Mouse (Mus musculus) liver, embryonic 16.5 days (tissue): ENCODE measurements around the gene Bcl2l13. TPM values are rescaled to one million over a fixed set of nuclear protein-coding genes. Genes with fewer than 3 reads are reported as not detected.
"Not testable (repeated sequence)": the region's sequence is repeated elsewhere in the genome, so short reads cannot be mapped to it uniquely, and the experiment has no call there.

Experiments used
- ATAC-seq: fragments of 200-750 bp; cut with Nextera tagmentation; 2 replicates; pipeline ENCODE4 v1.8.0; 2017; ENCODE audit warnings: low read depth, mild to moderate bottlenecking, moderate number of reproducible peaks, moderate library complexity
- H3K27ac ChIP-seq: fragments of 300-500 bp; sonication (generic); 2 replicates; pipeline ENCODE4 v1.5.1; 2014; ENCODE audit warnings: mild to moderate bottlenecking, low read length
- H3K27me3 ChIP-seq: fragments of 300-500 bp; sonication (generic); 2 replicates; pipeline ENCODE4 v1.6.1; 2014; ENCODE audit warnings: low read depth, low read length, mixed read lengths; ENCODE audit not compliant: control insufficient read depth, insufficient read depth
- H3K36me3 ChIP-seq: fragments of 300-500 bp; sonication (generic); 2 replicates; pipeline ENCODE4 v1.6.1; 2014; ENCODE audit warnings: mild to moderate bottlenecking; ENCODE audit not compliant: control insufficient read depth, insufficient read depth
- H3K4me1 ChIP-seq: fragments of 300-500 bp; sonication (generic); 2 replicates; pipeline ENCODE4 v1.6.1; 2014; ENCODE audit warnings: low read depth, low read length, mixed read lengths; ENCODE audit not compliant: control insufficient read depth
- H3K4me2 ChIP-seq: fragments of 300-500 bp; sonication (generic); 2 replicates; pipeline ENCODE4 v1.6.1; 2014; ENCODE audit warnings: low read depth, low read length, mixed read lengths
- H3K4me3 ChIP-seq: fragments of 300-500 bp; sonication (generic); 2 replicates; pipeline ENCODE4 v1.5.1; 2014; ENCODE audit warnings: low read depth, mild to moderate bottlenecking, low read length
- H3K9ac ChIP-seq: fragments of 300-500 bp; sonication (generic); 2 replicates; pipeline ENCODE4 v1.6.1; 2014; ENCODE audit warnings: low read depth, low read length
- H3K9me3 ChIP-seq: fragments of 300-500 bp; sonication (generic); replicated peaks from 2 replicates; pipeline ENCODE4 v1.6.1; 2016; ENCODE audit warnings: low read length; ENCODE audit not compliant: control insufficient read depth
- WGBS: fragments of 180-500 bp; shearing (Covaris S2); extraction: QIAGEN DNeasy Blood & Tissue Kit; methylation state at CpG from one replicate; pipeline ENCODE4 v1.1.7; 2014; ENCODE audit not compliant: insufficient replicate concordance; 5-methylcytosine and 5-hydroxymethylcytosine counted together
- polyA plus RNA-seq: library from polyadenylated mRNA; unstranded; fragments of >200 nt; fragmentation: Nextera tagmentation; extraction: Ambion mirVana; gene quantifications from 2 replicates; pipeline ENCODE4 v1.2.1, GENCODE M21; 2015

Bcl2l13 gene
- polyA plus RNA-seq, 1 experiment from 2014 or later: 34.7 TPM

DNA sequence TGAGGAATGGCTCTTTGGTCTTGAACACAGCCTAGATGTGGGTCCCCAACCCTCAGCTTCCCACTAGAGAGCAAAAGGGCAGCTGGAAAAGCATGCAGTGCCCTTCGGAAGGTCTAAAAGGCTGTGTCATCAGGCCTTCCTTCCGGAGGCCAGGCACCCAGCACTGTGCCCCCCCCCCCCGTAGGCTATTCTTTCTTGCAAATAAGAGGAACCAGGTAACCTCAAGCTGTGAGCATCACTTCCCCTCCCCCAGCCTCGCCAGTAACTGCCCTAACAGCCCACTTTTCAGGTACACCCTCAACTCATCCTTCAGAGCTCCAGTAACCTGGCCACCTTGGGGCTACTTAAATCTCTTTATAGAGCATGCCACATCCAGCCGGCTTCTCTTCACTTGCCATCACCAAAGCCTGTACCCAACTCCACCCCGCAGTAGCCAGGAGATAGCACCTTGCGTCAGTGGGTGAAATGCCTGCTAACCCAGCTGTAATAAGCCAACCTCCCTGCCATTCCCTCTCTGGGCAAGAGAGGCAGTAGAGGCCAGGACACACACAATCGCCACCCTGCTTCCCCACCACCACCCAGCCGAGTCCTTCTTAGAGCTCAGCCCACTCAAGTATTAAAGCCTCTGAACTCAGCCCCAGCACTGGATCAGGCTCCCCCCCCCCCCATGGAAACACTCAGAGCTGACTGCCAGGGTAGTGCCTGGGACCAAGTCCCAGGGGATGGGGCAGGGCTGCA is 79.1 kb downstream of the Bcl2l13 start:
- H3K36me3 ChIP-seq: no peaks in the 10 kb centered on the region
- peak overlapping the region; percentile 66 for H3K9ac ChIP-seq
- no peaks in the 10 kb centered on the region for H3K27me3 ChIP-seq
- H3K9me3 ChIP-seq: no peaks in the 10 kb centered on the region
- ATAC-seq: peak; percentile 70
- peak overlapping the region; percentile 70 for H3K4me3 ChIP-seq
- H3K4me1 ChIP-seq: peaks cover 59% of the 10 kb centered on the region
- peak overlapping the region; percentile 97 for H3K4me2 ChIP-seq
- H3K27ac ChIP-seq: peak overlapping the region; percentile 86
- 8% methylated on average over 9 of the region's 9 CpGs for WGBS

DNA sequence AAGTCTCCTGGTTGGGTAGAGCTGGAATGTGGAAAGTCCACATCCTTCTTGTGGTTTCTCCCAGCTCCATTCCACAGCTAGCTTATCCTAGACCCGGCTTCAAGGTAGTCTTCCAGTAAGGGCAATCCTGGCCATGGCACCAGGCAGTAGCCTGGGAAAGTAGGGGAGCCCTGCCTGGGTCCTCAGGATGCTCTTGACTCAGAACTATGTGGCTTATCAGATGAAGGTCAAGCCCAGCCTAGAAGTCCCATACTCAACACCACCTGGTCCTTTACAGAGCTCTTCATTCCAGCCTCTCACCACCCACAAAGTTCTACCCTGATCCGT is 79.6 kb downstream of the Bcl2l13 start:
- Histone ChIP-seq H3K27ac (peak overlapping the region; percentile 86), H3K27me3 (no peaks in the 10 kb centered on the region), H3K9ac (peak overlapping the region; percentile 66), H3K4me3 (peak overlapping the region; percentile 70), H3K4me1 (peaks cover 59% of the 10 kb centered on the region), H3K9me3 (no peaks in the 10 kb centered on the region), H3K4me2 (peak overlapping the region; percentile 97), H3K36me3 (no peaks in the 10 kb centered on the region)
- WGBS: 8% methylated on average over 2 of the region's 2 CpGs
- ATAC-seq: no peak

DNA sequence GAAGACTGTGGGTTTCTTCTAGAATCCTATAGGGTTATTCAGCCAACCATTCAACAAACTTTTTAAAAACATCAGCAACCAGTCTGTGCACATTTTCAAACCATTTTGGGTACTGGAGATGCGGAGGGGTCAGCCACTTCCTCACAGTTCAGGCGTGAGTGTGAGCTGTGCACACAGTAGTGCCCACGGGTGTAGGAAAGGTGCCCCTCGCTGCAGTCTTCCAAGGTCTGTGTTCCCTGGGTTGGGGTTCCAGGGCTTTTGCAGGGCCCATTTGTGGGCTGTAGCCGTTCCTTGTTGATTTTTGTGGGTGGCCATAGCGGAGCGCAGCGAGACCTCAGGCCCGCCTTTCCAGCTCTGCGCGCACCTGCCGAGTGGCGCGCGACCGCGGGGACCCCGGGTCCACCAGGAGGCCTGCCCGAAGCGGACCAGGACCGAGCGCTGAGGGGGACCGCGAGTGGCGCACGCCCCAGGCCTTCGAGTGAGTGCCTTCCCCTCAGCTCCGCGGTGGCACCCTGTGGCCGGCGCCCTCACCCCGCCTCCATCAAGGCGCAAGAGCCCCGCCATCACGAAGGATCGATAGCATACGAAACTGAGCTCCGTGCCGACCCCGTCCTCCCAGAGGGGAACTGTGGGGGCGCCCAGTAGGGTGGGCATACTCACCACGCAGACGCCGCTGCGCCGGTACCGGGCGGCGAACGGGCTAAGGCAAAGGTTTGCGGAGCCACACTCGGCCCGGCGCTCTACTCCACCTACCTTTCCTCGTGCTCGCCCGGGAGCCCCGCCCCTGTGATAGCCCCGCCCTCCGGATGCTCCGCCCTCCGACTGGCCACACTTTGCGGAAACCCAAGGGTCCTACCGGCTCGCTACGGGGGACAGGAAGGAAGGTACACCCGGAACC is 80.3 kb downstream of the Bcl2l13 start, which contains the start of gene Bid:
Bid (minus strand) TSS at position 780 of the 898 bp plus-strand sequence.
- Histone ChIP-seq H3K9me3 (no peaks in the 10 kb centered on the region), H3K4me1 (peaks cover 54% of the 10 kb centered on the region), H3K27me3 (no peaks in the 10 kb centered on the region), H3K4me2 (peak within 1 kb of the TSS; percentile 97), H3K36me3 (no peaks in the 10 kb centered on the region), H3K9ac (peak within 1 kb of the TSS; percentile 66), H3K27ac (peak within 1 kb of the TSS; percentile 58), H3K4me3 (peak within 1 kb of the TSS; percentile 70)
- ATAC-seq: peak; percentile 81
- WGBS: under 1% methylated on average over 66 of the region's 67 CpGs

DNA sequence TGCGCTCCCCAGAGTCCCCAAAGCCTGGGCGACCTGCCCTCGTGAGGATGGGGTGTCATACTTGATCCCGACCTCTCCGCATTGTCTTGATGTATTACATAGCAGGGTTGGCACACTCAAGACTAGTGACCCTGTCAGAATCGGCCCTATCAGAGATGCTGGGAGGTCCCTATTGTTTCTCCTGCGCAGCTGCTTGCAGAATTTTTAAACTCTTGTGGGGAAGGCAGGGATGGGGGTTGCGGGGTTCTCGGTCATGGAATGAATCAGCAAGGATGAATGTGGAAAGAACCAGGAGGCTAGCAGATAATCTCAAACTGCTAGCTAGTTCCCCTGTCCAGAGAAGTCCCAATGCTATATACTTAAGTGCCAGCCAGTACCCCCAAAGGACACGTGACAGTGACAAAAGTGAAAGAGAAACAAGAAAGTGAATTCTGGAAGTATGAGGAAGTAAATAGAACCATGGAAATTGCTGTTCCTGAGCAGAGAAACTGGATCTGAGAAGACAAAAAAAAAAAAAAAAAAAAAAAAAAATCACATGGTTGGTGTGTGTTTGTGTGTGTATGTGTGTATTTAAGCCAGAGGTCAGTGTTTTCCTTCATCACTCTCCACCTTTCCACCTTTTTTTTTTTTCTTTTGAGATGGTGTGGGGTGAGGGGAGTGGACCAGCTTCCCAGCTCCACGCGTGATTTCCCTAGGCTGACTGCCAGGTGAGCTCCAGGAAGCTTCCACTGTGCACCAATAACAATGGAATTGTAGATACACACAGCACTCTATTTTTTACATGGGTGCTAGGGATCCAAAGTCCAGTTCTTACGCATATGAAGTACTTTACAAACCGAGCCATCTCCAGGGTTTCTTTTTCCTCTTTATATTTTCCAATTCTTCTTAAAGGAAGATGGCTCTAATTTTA is 81.2 kb downstream of the Bcl2l13 start:
- H3K4me1 ChIP-seq: peaks cover 45% of the 10 kb centered on the region
- peak overlapping the region; percentile 66 for H3K9ac ChIP-seq
- H3K36me3 ChIP-seq, H3K9me3 ChIP-seq, H3K27ac ChIP-seq, H3K27me3 ChIP-seq: not testable (repeated sequence)
- ATAC-seq: peak; percentile 26
- 28% methylated on average over 9 of the region's 14 CpGs for WGBS
- H3K4me3 ChIP-seq: peak overlapping the region; percentile 70
- peak overlapping the region; percentile 97 for H3K4me2 ChIP-seq

DNA sequence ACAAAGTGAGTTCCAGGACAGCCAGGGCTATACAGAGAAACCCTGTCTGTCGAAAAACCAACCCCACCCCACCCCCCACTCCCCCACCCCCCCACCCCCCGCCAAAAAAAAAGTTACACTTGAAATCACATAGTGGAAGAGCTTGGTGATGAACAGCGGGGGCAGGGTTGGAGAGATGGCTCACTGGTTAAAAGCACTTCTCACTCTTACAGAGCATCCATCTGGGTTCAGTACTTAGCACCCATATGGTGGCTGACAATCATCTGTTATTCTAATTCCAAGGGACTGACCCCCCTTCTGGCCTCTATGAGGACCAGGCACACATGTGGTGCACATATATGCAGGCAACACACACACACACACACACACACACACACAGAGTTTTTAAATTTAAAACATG is 82.0 kb downstream of the Bcl2l13 start:
- Histone ChIP-seq H3K27me3 (no peaks in the 10 kb centered on the region), H3K9me3 (no peaks in the 10 kb centered on the region), H3K36me3 (no peaks in the 10 kb centered on the region), H3K9ac (no peak overlapping the region), H3K4me3 (no peak overlapping the region), H3K27ac (no peak overlapping the region), H3K4me2 (no peak overlapping the region), H3K4me1 (peaks cover 38% of the 10 kb centered on the region)
- 39% methylated on average over 3 of the region's 3 CpGs for WGBS
- ATAC-seq: no peak

DNA sequence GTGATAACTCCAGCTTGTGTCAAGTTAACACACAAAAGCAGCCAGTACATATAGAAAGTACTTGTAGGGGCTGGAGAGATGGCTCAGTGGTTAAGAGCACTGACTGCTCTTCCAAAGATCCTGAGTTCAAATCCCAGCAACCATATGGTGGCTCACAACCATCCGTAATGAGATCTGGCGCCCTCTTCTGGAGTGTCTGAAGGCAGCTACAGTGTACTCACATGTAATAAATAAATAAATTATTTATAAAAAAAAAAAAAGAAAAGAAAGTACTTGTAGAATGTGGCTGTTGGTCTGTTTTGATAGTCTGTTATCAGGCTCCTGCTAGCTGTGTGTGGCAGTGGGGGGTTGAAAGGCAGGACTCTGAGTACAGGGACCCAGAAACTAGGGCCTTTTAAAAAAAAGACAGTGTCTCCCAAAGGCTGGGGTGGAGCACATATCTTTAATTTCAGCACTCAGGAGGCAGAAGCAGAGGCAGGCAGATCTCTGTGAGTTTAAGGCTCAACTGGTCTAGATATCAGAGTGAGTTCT is 88.8 kb downstream of the Bcl2l13 start:
- not testable (repeated sequence) for H3K27me3 ChIP-seq, H3K36me3 ChIP-seq, H3K4me2 ChIP-seq, H3K27ac ChIP-seq, H3K9ac ChIP-seq, H3K4me3 ChIP-seq, H3K4me1 ChIP-seq, H3K9me3 ChIP-seq
- WGBS: 59% methylated on average over 2 of the region's 2 CpGs
- peak; percentile 53 for ATAC-seq

DNA sequence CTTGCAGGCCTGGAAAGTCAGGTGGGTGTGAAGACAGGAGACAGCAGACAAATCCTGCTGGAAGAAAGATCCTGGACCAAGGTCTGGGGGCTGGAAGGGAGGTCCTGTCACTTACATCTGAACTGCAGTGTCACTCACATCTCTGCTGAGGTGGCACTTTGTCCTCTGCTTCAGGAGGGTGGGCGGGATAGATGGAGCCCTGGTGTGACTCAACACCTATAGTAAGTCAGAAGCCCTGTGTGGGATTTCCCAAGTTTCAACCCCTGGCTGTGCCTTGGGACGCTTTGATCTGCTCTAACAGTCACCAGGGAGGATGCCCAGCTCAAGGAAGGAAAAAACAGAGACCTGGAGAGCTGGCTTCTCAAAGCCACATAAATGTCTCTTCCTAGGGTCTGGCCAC is 90.9 kb downstream of the Bcl2l13 start:
- H3K4me3 ChIP-seq: no peak overlapping the region
- WGBS: 59% methylated on average over 2 of the region's 2 CpGs
- H3K27me3 ChIP-seq: no peaks in the 10 kb centered on the region
- H3K9me3 ChIP-seq: no peaks in the 10 kb centered on the region
- H3K27ac ChIP-seq: no peak overlapping the region
- no peak for ATAC-seq
- peaks cover 14% of the 10 kb centered on the region for H3K4me1 ChIP-seq
- no peak overlapping the region for H3K4me2 ChIP-seq
- H3K9ac ChIP-seq: no peak overlapping the region
- H3K36me3 ChIP-seq: no peaks in the 10 kb centered on the region

DNA sequence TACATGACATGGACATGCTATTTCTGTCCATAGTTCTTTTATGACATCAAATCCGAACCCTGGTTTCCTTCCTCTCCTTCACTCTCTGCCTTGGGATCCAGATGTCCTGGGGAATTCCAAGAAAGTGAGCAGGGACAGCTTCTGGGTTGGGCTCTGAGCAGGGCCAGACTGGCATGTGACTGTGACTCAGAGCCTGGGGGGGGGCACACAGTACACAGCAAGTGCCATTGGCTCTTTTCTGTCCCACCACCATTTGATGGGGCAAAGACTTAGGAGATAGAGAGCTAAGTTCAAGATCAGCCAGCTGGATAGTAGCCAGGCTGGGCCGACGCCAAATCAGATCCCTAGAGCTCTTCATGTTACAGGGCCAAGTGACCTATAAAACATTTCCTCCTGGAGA is 91.8 kb downstream of the Bcl2l13 start:
- 77% methylated on average over 3 of the region's 3 CpGs for WGBS
- Histone ChIP-seq H3K4me2 (no peak overlapping the region), H3K36me3 (0 out of 2 replicates have a peak, but pooled peaks cover 5% of the 10 kb centered on the region), H3K27ac (no peak overlapping the region), H3K9me3 (no peaks in the 10 kb centered on the region), H3K27me3 (no peaks in the 10 kb centered on the region), H3K4me1 (peaks cover 14% of the 10 kb centered on the region), H3K9ac (no peak overlapping the region), H3K4me3 (no peak overlapping the region)
- ATAC-seq: peak; percentile 17; the same call in 1 of the 2 replicates
